Mouse (Mus musculus) liver, embryonic 14.5 days (tissue): ENCODE results near the gene Mapkapk3. TPM values are rescaled to one million over a fixed set of nuclear protein-coding genes. Genes with fewer than 3 reads are reported as not detected.

Experiments used
- ATAC-seq: fragments of 200-750 bp; cut with Nextera tagmentation; 2 replicates; pipeline ENCODE4 v1.8.0; 2017; ENCODE audit warnings: moderate number of reproducible peaks, mild to moderate bottlenecking, moderate library complexity; ENCODE audit not compliant: insufficient read depth
- DNase-seq, 3 experiments: peaks; one replicate each; pipeline ENCODE4 v3.0.0-alpha.2; 2012 to 2013; ENCODE audit warnings: low read depth in 3 of 3, low spot score in 3 of 3
- H3K27ac ChIP-seq: fragments of 300-500 bp; sonication (generic); 2 replicates; pipeline ENCODE4 v1.5.1; 2014; ENCODE audit warnings: moderate library complexity, mild to moderate bottlenecking, control low read depth, inconsistent platforms
- H3K27me3 ChIP-seq: fragments of 300-500 bp; sonication (generic); 2 replicates; pipeline ENCODE4 v1.6.1; 2014; ENCODE audit warnings: mild to moderate bottlenecking, low read length, moderate library complexity; ENCODE audit not compliant: control insufficient read depth, insufficient read depth
- H3K36me3 ChIP-seq: fragments of 300-500 bp; sonication (generic); replicated peaks from 2 replicates; pipeline ENCODE4 v1.6.1; 2014; ENCODE audit warnings: low read depth; ENCODE audit not compliant: control insufficient read depth, insufficient read depth
- H3K4me1 ChIP-seq, 2 experiments: fragments of 200-500 bp in 1 of 2; fragments of 300-500 bp in 1 of 2; sonication (generic) in 1 of 2; replicated peaks; 2 replicates each; pipeline ENCODE4 v1.6.1; 2012 to 2014; ENCODE audit warnings: antibody characterized with exemption in 1 of 2, inconsistent platforms in 1 of 2, low read length in 1 of 2; ENCODE audit not compliant: control insufficient read depth in 2 of 2, insufficient read depth in 2 of 2
- H3K4me2 ChIP-seq: fragments of 300-500 bp; sonication (generic); 2 replicates; pipeline ENCODE4 v1.6.1; 2014; ENCODE audit warnings: low read depth, mild to moderate bottlenecking, control low read depth, moderate library complexity
- H3K4me3 ChIP-seq, 2 experiments: fragments of 200-500 bp in 1 of 2; fragments of 300-500 bp in 1 of 2; sonication (generic) in 1 of 2; 2 replicates each; pipeline ENCODE4 v1.5.1; 2012 to 2014; ENCODE audit warnings: low read depth in 2 of 2, low read length in 2 of 2, mild to moderate bottlenecking in 2 of 2, control low read depth in 1 of 2, inconsistent platforms in 1 of 2, moderate library complexity in 1 of 2; ENCODE audit not compliant: insufficient read depth in 1 of 2
- H3K9ac ChIP-seq: fragments of 300-500 bp; sonication (generic); replicated peaks from 2 replicates; pipeline ENCODE4 v1.6.1; 2014; ENCODE audit warnings: mild to moderate bottlenecking, control low read depth, moderate library complexity
- H3K9me3 ChIP-seq: fragments of 300-500 bp; sonication (generic); 2 replicates; pipeline ENCODE4 v1.6.1; 2016; ENCODE audit warnings: low read length, mixed read lengths; ENCODE audit not compliant: control insufficient read depth
- CTCF ChIP-seq: IDR thresholded peaks from 2 replicates; pipeline ENCODE4 v1.5.1; 2016; ENCODE audit warnings: antibody characterized with exemption, low read depth, control low read depth
- EP300 ChIP-seq: IDR thresholded peaks from 2 replicates; pipeline ENCODE4 v1.6.1; 2016; ENCODE audit warnings: antibody characterized with exemption, low read depth
- WGBS: fragments of 180-500 bp; shearing (Covaris S2); extraction: QIAGEN DNeasy Blood & Tissue Kit; methylation state at CpG from one replicate; pipeline ENCODE4 v1.1.7; 2014; ENCODE audit not compliant: insufficient replicate concordance; 5-methylcytosine and 5-hydroxymethylcytosine counted together
- polyA plus RNA-seq, 2 experiments: library from polyadenylated mRNA; depleted of rRNA in 1 of 2; stranded (reverse) in 1 of 2; unstranded in 1 of 2; fragments of >200 nt; fragmentation: Nextera tagmentation in 1 of 2; extraction: Ambion mirVana in 1 of 2; gene quantifications; 2 replicates each; pipeline versions ENCODE4 v1.2.1 to v1.2.3; 2012 to 2014

Gene Mapkapk3
- polyA plus RNA-seq, 2 experiments = 6.2 to 8.0 TPM

DNA sequence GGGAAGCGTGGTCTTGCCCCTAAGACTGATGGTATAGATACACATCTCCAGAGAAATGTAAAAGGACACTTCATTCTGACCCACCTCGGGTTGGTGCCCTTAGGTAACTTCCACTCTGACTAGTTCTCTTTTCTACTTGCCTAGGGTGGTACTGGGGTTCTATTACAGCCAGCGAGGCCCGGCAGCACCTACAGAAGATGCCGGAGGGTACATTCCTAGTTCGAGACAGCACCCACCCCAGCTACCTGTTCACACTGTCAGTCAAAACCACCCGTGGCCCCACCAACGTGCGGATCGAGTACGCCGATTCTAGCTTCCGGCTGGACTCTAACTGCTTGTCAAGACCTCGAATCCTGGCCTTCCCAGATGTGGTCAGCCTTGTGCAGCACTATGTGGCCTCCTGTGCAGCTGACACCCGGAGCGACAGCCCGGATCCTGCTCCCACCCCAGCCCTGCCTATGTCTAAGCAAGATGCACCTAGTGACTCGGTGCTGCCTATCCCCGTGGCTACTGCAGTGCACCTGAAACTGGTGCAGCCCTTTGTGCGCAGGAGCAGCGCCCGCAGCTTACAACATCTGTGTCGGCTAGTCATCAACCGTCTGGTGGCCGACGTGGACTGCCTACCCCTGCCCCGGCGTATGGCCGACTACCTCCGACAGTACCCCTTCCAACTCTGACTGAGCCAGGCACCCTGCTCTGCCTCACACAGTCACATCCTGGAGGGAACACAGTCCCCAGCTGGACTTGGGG is 10.7 kb upstream of the Mapkapk3 start:
- H3K4me3 ChIP-seq = no peak overlapping the region
- no peaks in the 10 kb centered on the region for H3K27me3 ChIP-seq
- H3K9me3 ChIP-seq = no peaks in the 10 kb centered on the region
- no peak for DNase-seq
- no peak overlapping the region for H3K4me2 ChIP-seq
- TF ChIP-seq EP300 (no peak), CTCF (no peak)
- H3K4me1 ChIP-seq = peaks cover 48 to 70% of the 10 kb centered on the region in 2 experiments
- no peak overlapping the region for H3K9ac ChIP-seq
- H3K27ac ChIP-seq = no peak overlapping the region
- peaks cover 15% of the 10 kb centered on the region for H3K36me3 ChIP-seq
- ATAC-seq = no peak
- whole genome bisulfite sequencing = 84% methylated on average over 30 of the region's 30 CpGs

DNA sequence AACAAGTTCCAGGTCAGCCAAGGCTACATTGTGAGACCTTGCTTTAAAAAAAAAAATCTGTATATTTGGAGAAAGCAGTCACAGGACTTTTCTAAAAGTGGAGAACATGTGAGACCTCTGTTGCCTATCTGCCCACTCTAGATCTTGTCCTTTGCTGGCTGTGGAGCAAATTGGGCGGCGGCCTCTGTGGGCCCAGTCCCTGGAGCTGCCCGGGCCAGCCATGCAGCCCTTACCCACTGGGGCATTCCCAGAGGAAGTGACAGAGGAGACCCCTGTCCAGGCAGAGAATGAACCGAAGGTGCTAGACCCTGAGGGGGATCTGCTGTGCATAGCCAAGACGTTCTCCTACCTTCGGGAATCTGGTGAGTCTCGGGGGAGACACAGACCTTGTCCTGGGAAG is 10.1 kb upstream of the Mapkapk3 start:
- H3K4me3 ChIP-seq = no peak overlapping the region
- peak overlapping the region; percentile 84; the same call in 1 of the 2 replicates for H3K4me2 ChIP-seq
- H3K4me1 ChIP-seq = peaks cover 45 to 67% of the 10 kb centered on the region in 2 experiments
- WGBS = 82% methylated on average over 7 of the region's 7 CpGs
- peaks cover 15% of the 10 kb centered on the region for H3K36me3 ChIP-seq
- TF ChIP-seq EP300 (no peak), CTCF (no peak)
- H3K9me3 ChIP-seq = no peaks in the 10 kb centered on the region
- no peak overlapping the region for H3K9ac ChIP-seq
- no peak overlapping the region for H3K27ac ChIP-seq
- DNase-seq = no peak
- no peak for ATAC-seq
- H3K27me3 ChIP-seq = no peaks in the 10 kb centered on the region

DNA sequence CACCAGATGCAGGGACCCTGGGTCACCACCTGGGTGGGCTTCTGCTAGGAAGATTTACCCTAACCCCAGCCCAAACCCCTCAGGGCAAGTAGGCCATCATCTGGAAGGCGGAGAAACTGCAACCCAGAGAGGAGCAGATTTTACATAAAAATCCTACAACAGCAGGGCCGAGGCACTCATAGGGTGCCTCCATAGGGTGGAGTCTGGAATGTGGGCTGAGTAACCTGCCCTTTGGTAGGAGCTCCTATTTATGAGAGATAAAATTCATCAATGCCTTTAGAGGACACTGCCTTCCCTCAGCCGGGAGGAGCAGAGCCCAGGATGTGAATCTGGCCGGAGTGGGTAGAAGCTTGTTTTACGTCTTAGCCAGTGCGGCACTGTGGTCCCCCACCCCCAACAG is 9.2 kb upstream of the Mapkapk3 start:
- peak overlapping the region; percentile 91 for H3K9ac ChIP-seq
- peaks cover 15% of the 10 kb centered on the region for H3K36me3 ChIP-seq
- H3K4me2 ChIP-seq = peak overlapping the region; percentile 84
- peak overlapping the region; percentile 68 for H3K27ac ChIP-seq
- ATAC-seq (no peak), DNase-seq (no peak)
- 77% methylated on average over 6 of the region's 6 CpGs for WGBS
- no peak for TF ChIP-seq EP300
- no peak for TF ChIP-seq CTCF
- no peaks in the 10 kb centered on the region for H3K9me3 ChIP-seq
- H3K4me1 ChIP-seq = peaks cover 36 to 63% of the 10 kb centered on the region in 2 experiments
- peak overlapping the region; percentile 61 to 91 for H3K4me3 ChIP-seq
- no peaks in the 10 kb centered on the region for H3K27me3 ChIP-seq

DNA sequence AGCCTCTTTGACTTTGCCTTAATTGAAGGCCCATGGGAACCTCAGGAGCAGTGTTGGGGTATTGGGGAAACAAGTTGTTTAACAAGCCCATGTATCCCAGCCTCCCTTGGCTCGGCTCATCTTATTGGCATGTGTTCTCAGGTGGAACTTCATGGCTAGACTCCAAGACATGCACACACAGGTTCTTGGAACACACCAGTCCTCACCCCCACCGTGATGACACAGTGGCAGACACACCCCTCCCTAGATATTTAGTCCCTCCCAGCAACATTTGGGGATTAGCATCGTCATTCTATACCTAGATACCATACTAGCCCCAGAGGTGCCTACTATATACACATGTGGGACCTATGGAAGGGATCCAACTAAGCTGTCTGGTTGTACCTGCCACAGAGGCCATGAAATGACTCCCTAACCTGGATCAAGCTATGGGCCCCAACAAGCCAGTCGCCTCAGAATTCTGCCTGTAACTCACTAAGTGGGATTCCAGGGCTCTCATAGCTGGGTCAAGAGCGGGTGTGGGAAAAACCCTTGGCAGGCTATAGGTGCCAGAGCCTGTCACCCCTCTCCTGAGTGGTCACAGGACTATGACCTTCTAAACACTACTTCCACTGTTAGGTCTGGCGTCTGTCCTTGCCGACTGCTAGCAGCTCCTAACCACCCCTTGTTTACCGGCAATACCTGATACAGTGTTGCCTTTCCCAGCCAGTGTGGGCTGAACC is 8.5 kb upstream of the Mapkapk3 start:
- peak overlapping the region; percentile 84 for H3K4me2 ChIP-seq
- H3K27ac ChIP-seq = peak overlapping the region; percentile 68
- H3K4me1 ChIP-seq = peaks cover 36 to 56% of the 10 kb centered on the region in 2 experiments
- ATAC-seq = peak; percentile 52
- peaks cover 1% of the 10 kb centered on the region; the same call in 1 of the 2 replicates for H3K27me3 ChIP-seq
- peak; percentile 52 to 81 (median 61) for DNase-seq
- H3K9ac ChIP-seq = peak overlapping the region; percentile 91
- H3K9me3 ChIP-seq = no peaks in the 10 kb centered on the region
- H3K36me3 ChIP-seq = peaks cover 15% of the 10 kb centered on the region
- TF ChIP-seq EP300 (no peak), CTCF (no peak)
- 57% methylated on average over 8 of the region's 8 CpGs for WGBS
- peak overlapping the region; percentile 75 to 91 for H3K4me3 ChIP-seq

DNA sequence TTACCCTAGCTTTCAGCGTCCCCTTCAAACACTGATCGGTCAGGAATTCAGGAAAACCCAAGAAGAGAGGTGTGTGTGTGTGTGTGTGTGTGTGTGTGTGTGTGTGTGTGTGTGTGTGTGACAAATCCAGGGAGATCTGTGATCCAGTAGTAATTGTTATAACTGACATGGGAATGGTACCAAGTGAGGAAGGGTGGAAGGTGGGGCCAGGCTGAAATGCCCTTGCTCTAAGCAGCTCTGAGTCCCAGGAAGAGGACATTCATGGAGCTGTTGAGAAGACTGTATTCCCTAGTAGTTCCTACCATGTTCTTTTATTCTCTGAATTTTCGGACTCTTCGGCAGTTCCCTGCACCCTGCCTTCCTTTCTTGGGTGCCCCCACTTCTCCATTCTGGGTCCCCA is 8.0 kb upstream of the Mapkapk3 start:
- WGBS = 76% methylated on average over 4 of the region's 4 CpGs
- ATAC-seq (no peak), DNase-seq (no peak)
- no peak for TF ChIP-seq EP300
- TF ChIP-seq CTCF = no peak
- peak overlapping the region; percentile 75 to 91 for H3K4me3 ChIP-seq
- H3K4me2 ChIP-seq = peak overlapping the region; percentile 84
- H3K9ac ChIP-seq = peak overlapping the region; percentile 91
- no peaks in the 10 kb centered on the region for H3K9me3 ChIP-seq
- H3K4me1 ChIP-seq = peaks cover 36 to 52% of the 10 kb centered on the region in 2 experiments
- peaks cover 3% of the 10 kb centered on the region; the same call in 1 of the 2 replicates for H3K27me3 ChIP-seq
- H3K36me3 ChIP-seq = peaks cover 15% of the 10 kb centered on the region
- peak overlapping the region; percentile 68 for H3K27ac ChIP-seq
